Mouse (Mus musculus): ENCODE measurements around the gene Vsx2. TPM values are rescaled to one million over a fixed set of nuclear protein-coding genes. Genes with fewer than 3 reads are reported as not detected.

Vsx2 gene
- polyA plus RNA-seq, 1 experiment from 2014 or later, result 7.4 TPM

DNA sequence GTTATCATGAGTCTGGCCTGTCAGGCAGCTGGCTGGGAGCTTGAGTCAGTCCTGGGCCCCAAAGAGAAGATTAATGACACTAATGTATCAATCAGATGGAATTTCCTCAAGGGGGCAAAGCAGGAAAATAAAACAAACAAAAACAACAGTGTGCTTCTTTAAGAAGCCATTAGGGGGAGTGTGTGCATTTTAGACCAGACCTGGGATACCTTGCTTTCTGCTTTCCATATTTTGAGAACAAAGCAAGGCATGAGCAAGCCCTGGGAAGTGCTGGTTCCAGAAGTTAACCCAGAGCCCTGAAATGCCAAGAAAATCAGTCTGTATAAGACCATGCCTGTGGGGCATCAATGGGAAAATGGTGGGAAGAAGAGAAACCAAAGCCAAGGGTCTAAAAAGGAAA, 51.4 kb downstream of the Vsx2 start:
- H3K9me3 ChIP-seq (ENCODE audit: control insufficient read depth, low read length), result no peaks in the 10 kb centered on the region
- no peaks in the 10 kb centered on the region for H3K27me3 ChIP-seq (ENCODE audit: control insufficient read depth, insufficient read depth, low read length)
- H3K4me3 ChIP-seq (ENCODE audit: low read depth, low read length), result no peak overlapping the region
- no peaks in the 10 kb centered on the region for H3K4me1 ChIP-seq (ENCODE audit: control insufficient read depth, insufficient read depth, low read length)
- H3K27ac ChIP-seq (ENCODE audit: low read depth, low read length), result no peak overlapping the region
- no peak for ATAC-seq (ENCODE audit: insufficient read depth, low FRiP score, low TSS enrichment)
- no peaks in the 10 kb centered on the region for H3K36me3 ChIP-seq (ENCODE audit: control insufficient read depth, insufficient read depth, low read length)
- H3K4me2 ChIP-seq (ENCODE audit: low read depth), result no peak overlapping the region
- H3K9ac ChIP-seq (ENCODE audit: low read length), result no peak overlapping the region
- no peak for DNase-seq (ENCODE audit: low spot score)

DNA sequence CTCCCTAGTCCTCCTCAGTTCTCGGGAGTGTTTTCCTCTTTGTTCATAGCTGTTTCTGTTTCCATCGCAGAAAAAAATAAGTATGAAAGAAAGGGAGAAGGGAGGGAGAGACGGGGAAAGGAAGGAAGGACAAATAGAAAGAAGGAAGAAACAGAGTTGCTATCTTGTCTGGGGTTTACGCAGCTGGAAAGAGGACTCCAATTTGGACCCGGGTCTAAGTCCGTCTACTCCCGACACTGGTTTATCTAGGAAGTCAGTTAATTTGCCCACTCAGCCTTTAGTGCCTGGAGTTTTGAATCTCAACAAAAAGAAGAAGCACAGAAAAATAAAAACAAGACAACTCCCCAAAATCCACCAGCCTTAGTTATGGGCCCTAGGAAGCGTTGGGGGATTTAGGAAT, 55.0 kb downstream of the Vsx2 start:
- H3K9me3 ChIP-seq (ENCODE audit: control insufficient read depth, low read length), result no peaks in the 10 kb centered on the region
- no peaks in the 10 kb centered on the region for H3K27me3 ChIP-seq (ENCODE audit: control insufficient read depth, insufficient read depth, low read length)
- H3K36me3 ChIP-seq (ENCODE audit: control insufficient read depth, insufficient read depth, low read length), result no peaks in the 10 kb centered on the region
- no peak for DNase-seq (ENCODE audit: low spot score)
- H3K27ac ChIP-seq (ENCODE audit: low read depth, low read length), result no peak overlapping the region
- 31% methylated on average over 8 of the region's 8 CpGs for WGBS
- no peak for ATAC-seq (ENCODE audit: insufficient read depth, low FRiP score, low TSS enrichment)
- H3K9ac ChIP-seq (ENCODE audit: low read length), result no peak overlapping the region
- H3K4me2 ChIP-seq (ENCODE audit: low read depth), result no peak overlapping the region
- no peaks in the 10 kb centered on the region for H3K4me1 ChIP-seq (ENCODE audit: control insufficient read depth, insufficient read depth, low read length)
- no peak overlapping the region for H3K4me3 ChIP-seq (ENCODE audit: low read depth, low read length)

GRCm38 (mm10) chr12:84625116-84625515, 55.6 kb downstream of the Vsx2 start:
- Histone ChIP-seq H3K4me1 (ENCODE audit: control insufficient read depth, insufficient read depth, low read length) (no peaks in the 10 kb centered on the region), H3K27me3 (ENCODE audit: control insufficient read depth, insufficient read depth, low read length) (no peaks in the 10 kb centered on the region), H3K4me3 (ENCODE audit: low read depth, low read length) (no peak overlapping the region), H3K4me2 (ENCODE audit: low read depth) (peak overlapping the region; percentile 1), H3K9ac (ENCODE audit: low read length) (peak overlapping the region; percentile 28; the same call in 1 of the 2 replicates), H3K36me3 (ENCODE audit: control insufficient read depth, insufficient read depth, low read length) (no peaks in the 10 kb centered on the region), H3K27ac (ENCODE audit: low read depth, low read length) (no peak overlapping the region), H3K9me3 (ENCODE audit: control insufficient read depth, low read length) (no peaks in the 10 kb centered on the region)
- ATAC-seq (ENCODE audit: insufficient read depth, low FRiP score, low TSS enrichment), result no peak
- WGBS, result 6% methylated on average over 9 of the region's 9 CpGs
- no peak for DNase-seq (ENCODE audit: low spot score)

- no peaks in the 10 kb centered on the region for H3K36me3 ChIP-seq (ENCODE audit: control insufficient read depth, insufficient read depth, low read length)
- no peaks in the 10 kb centered on the region for H3K9me3 ChIP-seq (ENCODE audit: control insufficient read depth, low read length)
- no peaks in the 10 kb centered on the region for H3K4me1 ChIP-seq (ENCODE audit: control insufficient read depth, insufficient read depth, low read length)
- ATAC-seq (ENCODE audit: insufficient read depth, low FRiP score, low TSS enrichment), result no peak
- H3K9ac ChIP-seq (ENCODE audit: low read length), result no peak overlapping the region
- no peak overlapping the region for H3K4me2 ChIP-seq (ENCODE audit: low read depth)
- no peak overlapping the region for H3K4me3 ChIP-seq (ENCODE audit: low read depth, low read length)
- DNase-seq (ENCODE audit: low spot score), result no peak
- no peaks in the 10 kb centered on the region for H3K27me3 ChIP-seq (ENCODE audit: control insufficient read depth, insufficient read depth, low read length)
- 78% methylated on average over 3 of the region's 3 CpGs for WGBS
- H3K27ac ChIP-seq (ENCODE audit: low read depth, low read length), result no peak overlapping the region
Observed at GRCm38 (mm10) chr12:84631867-84632266, 62.3 kb downstream of the Vsx2 start.

DNA sequence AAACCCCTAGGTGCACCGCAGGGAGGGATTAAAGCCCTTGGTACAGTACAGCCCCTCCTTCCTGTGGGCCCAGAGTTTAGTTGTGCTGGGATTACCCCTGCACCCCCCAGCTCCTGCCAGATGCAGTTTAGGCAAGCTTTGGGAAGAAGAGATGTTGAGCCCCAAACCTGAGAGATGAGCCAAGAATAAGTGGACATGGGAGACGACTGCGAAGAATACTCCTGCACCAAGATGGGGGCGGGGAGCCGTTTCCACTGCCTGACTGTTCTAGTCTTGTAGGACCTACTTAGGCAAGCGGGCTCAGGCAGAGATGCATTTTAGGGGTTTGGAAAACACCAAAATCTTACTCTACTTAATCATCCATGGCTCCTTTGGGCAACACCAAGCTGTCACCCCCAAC, 70.7 kb downstream of the Vsx2 start:
- H3K9ac ChIP-seq (ENCODE audit: low read length), result no peak overlapping the region
- no peak overlapping the region for H3K27ac ChIP-seq (ENCODE audit: low read depth, low read length)
- H3K4me2 ChIP-seq (ENCODE audit: low read depth), result no peak overlapping the region
- no peaks in the 10 kb centered on the region for H3K4me1 ChIP-seq (ENCODE audit: control insufficient read depth, insufficient read depth, low read length)
- no peaks in the 10 kb centered on the region for H3K36me3 ChIP-seq (ENCODE audit: control insufficient read depth, insufficient read depth, low read length)
- ATAC-seq (ENCODE audit: insufficient read depth, low FRiP score, low TSS enrichment) (no peak), DNase-seq (ENCODE audit: low spot score) (no peak)
- 7% methylated on average over 6 of the region's 6 CpGs for WGBS
- peaks cover 44% of the 10 kb centered on the region for H3K27me3 ChIP-seq (ENCODE audit: control insufficient read depth, insufficient read depth, low read length)
- no peaks in the 10 kb centered on the region for H3K9me3 ChIP-seq (ENCODE audit: control insufficient read depth, low read length)
- H3K4me3 ChIP-seq (ENCODE audit: low read depth, low read length), result no peak overlapping the region

GRCm38 (mm10) chr12:84640654-84641053, 71.1 kb downstream of the Vsx2 start, which contains the start of gene Vrtn:
Gene Vrtn, plus strand, starts transcription at chr12:84641019.
- Histone ChIP-seq H3K9ac (ENCODE audit: low read length) (no peak within 1 kb of the TSS), H3K9me3 (ENCODE audit: control insufficient read depth, low read length) (no peaks in the 10 kb centered on the region), H3K4me2 (ENCODE audit: low read depth) (no peak within 1 kb of the TSS), H3K4me3 (ENCODE audit: low read depth, low read length) (no peak within 1 kb of the TSS), H3K27me3 (ENCODE audit: control insufficient read depth, insufficient read depth, low read length) (peaks cover 44% of the 10 kb centered on the region), H3K27ac (ENCODE audit: low read depth, low read length) (no peak within 1 kb of the TSS), H3K36me3 (ENCODE audit: control insufficient read depth, insufficient read depth, low read length) (no peaks in the 10 kb centered on the region), H3K4me1 (ENCODE audit: control insufficient read depth, insufficient read depth, low read length) (no peaks in the 10 kb centered on the region)
- WGBS, result 6% methylated on average over 9 of the region's 9 CpGs
- ATAC-seq (ENCODE audit: insufficient read depth, low FRiP score, low TSS enrichment) (no peak), DNase-seq (ENCODE audit: low spot score) (no peak)

Other genes with a start within 250 kb of the Vsx2 start
- 43.0 and 44.5 TPM in 2 replicates for gene Coq6, start 208.1 kb upstream of the Vsx2 start, polyA plus RNA-seq (2014; fragmentation: Nextera tagmentation; extraction: Ambion mirVana)
- gene Fam161b, start 207.9 kb upstream of the Vsx2 start, polyA plus RNA-seq (2014; fragmentation: Nextera tagmentation; extraction: Ambion mirVana), result 7.5 and 9.7 TPM in 2 replicates
- 9.9 and 12.4 TPM in 2 replicates for gene Entpd5, start 160.7 kb upstream of the Vsx2 start, polyA plus RNA-seq (2014; fragmentation: Nextera tagmentation; extraction: Ambion mirVana)
- gene Bbof1, start 160.7 kb upstream of the Vsx2 start, polyA plus RNA-seq (2014; fragmentation: Nextera tagmentation; extraction: Ambion mirVana), result 0.84 and 1.2 TPM in 2 replicates
- 28.1 and 29.7 TPM in 2 replicates for gene Rnf113a2, start 152.6 kb upstream of the Vsx2 start, polyA plus RNA-seq (2014; fragmentation: Nextera tagmentation; extraction: Ambion mirVana)
- gene Aldh6a1, start 118.8 kb upstream of the Vsx2 start, polyA plus RNA-seq (2014; fragmentation: Nextera tagmentation; extraction: Ambion mirVana), result 22.3 and 25.7 TPM in 2 replicates
- gene Lin52, start 118.3 kb upstream of the Vsx2 start, polyA plus RNA-seq (2014; fragmentation: Nextera tagmentation; extraction: Ambion mirVana), result 33.7 and 36.1 TPM in 2 replicates
- gene Abcd4, start 47.7 kb downstream of the Vsx2 start, polyA plus RNA-seq (2014; fragmentation: Nextera tagmentation; extraction: Ambion mirVana), result 6.8 and 9.5 TPM in 2 replicates
- gene Vrtn, start 71.3 kb downstream of the Vsx2 start, polyA plus RNA-seq (2014; fragmentation: Nextera tagmentation; extraction: Ambion mirVana), result not detected in 2 replicates
- 0.49 and 1.1 TPM in 2 replicates for gene Syndig1l, start 129.1 kb downstream of the Vsx2 start, polyA plus RNA-seq (2014; fragmentation: Nextera tagmentation; extraction: Ambion mirVana)
- 81.6 and 85.3 TPM in 2 replicates for gene Npc2, start 203.4 kb downstream of the Vsx2 start, polyA plus RNA-seq (2014; fragmentation: Nextera tagmentation; extraction: Ambion mirVana)
- 146 and 156 TPM in 2 replicates for gene Isca2, start 203.5 kb downstream of the Vsx2 start, polyA plus RNA-seq (2014; fragmentation: Nextera tagmentation; extraction: Ambion mirVana)